Mouse (Mus musculus) kidney, adult 2 months (tissue): ENCODE measurements at regions not wholly inside any gene's neighbourhood (a gene's known extent, or its start where the extent isn't known, plus 50 kb on each side); places are given as distances from the start of the nearest gene placed in this dataset.

Experiments
- CTCF ChIP-seq: fragments of 200-500 bp; conservative IDR thresholded peaks from 2 replicates; pipeline ENCODE4 v1.5.1; 2011; ENCODE audit warnings: low read depth, mild to moderate bottlenecking, control low read depth, low read length, moderate library complexity, mixed read lengths; ENCODE audit not compliant: insufficient read depth, insufficient read length
- POLR2A ChIP-seq: fragments of 200-500 bp; IDR thresholded peaks from one replicate; pipeline ENCODE4 v1.6.1; 2011; ENCODE audit warnings: low read depth, low read length, control low read depth

DNA sequence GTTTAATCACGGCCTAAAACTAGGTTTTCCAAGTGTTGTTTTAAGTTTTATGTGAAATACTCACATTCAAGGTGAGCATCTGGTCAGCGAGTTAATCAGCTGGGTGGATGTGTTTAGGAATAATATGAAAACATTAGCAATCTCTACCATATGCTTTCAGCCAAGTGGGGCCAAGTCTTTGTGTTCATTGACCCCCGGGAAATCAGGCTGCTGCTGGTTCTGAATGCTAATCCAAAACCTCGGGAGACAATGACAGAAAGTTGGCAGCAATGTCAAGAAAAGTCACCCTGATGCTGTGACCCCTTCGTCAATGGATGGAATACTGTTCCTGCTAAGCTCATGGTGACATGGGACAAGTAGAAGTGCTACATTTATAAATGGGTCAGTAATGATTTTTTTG is 216.2 kb downstream of the Lipi start:
- TF ChIP-seq POLR2A = no peak
- no peak for TF ChIP-seq CTCF
